In genomic region chr1:136345454-136346372, GRCm38 (mm10) we compare ENCODE assay signal across 8 mouse cellular contexts. TPM values are rescaled to one million over a fixed set of nuclear protein-coding genes. Genes with fewer than 3 reads are reported as not detected.
A peak's percentile ranks its signal among the peaks of the same experiment; 100 is the strongest.
DNase-seq lines count a peak whose midpoint lies in the region; ATAC-seq and TF ChIP-seq lines count a peak whose summit lies in the region.

Gene Camsap2, minus strand, starts transcription at chr1:136346104.

- no peaks in the 10 kb centered on the region for H3K9me3 ChIP-seq in embryonic facial prominence, embryonic 15.5 days (replicated peaks)
- no peaks in the 10 kb centered on the region for H3K9me3 ChIP-seq in kidney, embryonic 14.5 days (ENCODE audit: control insufficient read depth, low read length)
- no peaks in the 10 kb centered on the region for H3K9me3 ChIP-seq in limb, embryonic 15.5 days
- H3K9me3 ChIP-seq in midbrain, postnatal 0 days (ENCODE audit: low read length), result no peaks in the 10 kb centered on the region

- no peak for TF ChIP-seq POLR2A in bone marrow macrophage, adult 2 months (IDR thresholded peaks at IDR 0.05; ENCODE audit: borderline replicate concordance, low read depth, low read length)

- H3K27ac ChIP-seq in bone marrow macrophage, adult 2 months (ENCODE audit: insufficient read depth, low read depth, low read length), result peak within 1 kb of the TSS; percentile 80
- peak within 1 kb of the TSS; percentile 98 for H3K27ac ChIP-seq in embryonic facial prominence, embryonic 15.5 days (replicated peaks)
- peak within 1 kb of the TSS; percentile 92 for H3K27ac ChIP-seq in kidney, embryonic 14.5 days (ENCODE audit: low read depth, low read length)
- peak within 1 kb of the TSS; percentile 98 for H3K27ac ChIP-seq in limb, embryonic 15.5 days
- peak within 1 kb of the TSS; percentile 97 for H3K27ac ChIP-seq in midbrain, postnatal 0 days (ENCODE audit: low read depth, low read length)

- H3K4me2 ChIP-seq in embryonic facial prominence, embryonic 15.5 days (replicated peaks), result peak within 1 kb of the TSS; percentile 91
- H3K4me2 ChIP-seq in kidney, embryonic 14.5 days (replicated peaks; ENCODE audit: low read depth, low read length), result peak within 1 kb of the TSS; percentile 71
- H3K4me2 ChIP-seq in limb, embryonic 15.5 days, result peak within 1 kb of the TSS; percentile 91
- peak within 1 kb of the TSS; percentile 86 for H3K4me2 ChIP-seq in midbrain, postnatal 0 days (ENCODE audit: low read depth, low read length, poor library complexity, severe bottlenecking)

- no peaks in the 10 kb centered on the region for H3K36me3 ChIP-seq in embryonic facial prominence, embryonic 15.5 days
- H3K36me3 ChIP-seq in kidney, embryonic 14.5 days (ENCODE audit: control insufficient read depth, insufficient read depth, low read length), result no peaks in the 10 kb centered on the region
- no peaks in the 10 kb centered on the region for H3K36me3 ChIP-seq in limb, embryonic 15.5 days
- no peaks in the 10 kb centered on the region for H3K36me3 ChIP-seq in midbrain, postnatal 0 days (ENCODE audit: insufficient read depth, low read length)

- peak within 1 kb of the TSS; percentile 91 for H3K9ac ChIP-seq in embryonic facial prominence, embryonic 15.5 days
- H3K9ac ChIP-seq in kidney, embryonic 14.5 days (ENCODE audit: low read depth, low read length), result peak within 1 kb of the TSS; percentile 92
- H3K9ac ChIP-seq in limb, embryonic 15.5 days, result peak within 1 kb of the TSS; percentile 96
- H3K9ac ChIP-seq in midbrain, postnatal 0 days (replicated peaks; ENCODE audit: low read length, poor library complexity, severe bottlenecking), result peak within 1 kb of the TSS; percentile 96

- H3K27me3 ChIP-seq in embryonic facial prominence, embryonic 15.5 days, result no peaks in the 10 kb centered on the region
- no peaks in the 10 kb centered on the region for H3K27me3 ChIP-seq in kidney, embryonic 14.5 days (ENCODE audit: control insufficient read depth, insufficient read depth, low read length)
- no peaks in the 10 kb centered on the region for H3K27me3 ChIP-seq in limb, embryonic 15.5 days
- no peaks in the 10 kb centered on the region for H3K27me3 ChIP-seq in midbrain, postnatal 0 days (ENCODE audit: insufficient read depth, low read length)

- peak; percentile 96 for ATAC-seq in embryonic facial prominence, embryonic 15.5 days (ENCODE audit: insufficient number of reproducible peaks, low FRiP score, low TSS enrichment, low read depth)
- ATAC-seq in kidney, embryonic 14.5 days (ENCODE audit: low FRiP score, low TSS enrichment), result peak; percentile 97
- ATAC-seq in limb, embryonic 15.5 days (ENCODE audit: insufficient number of reproducible peaks, low FRiP score, low TSS enrichment, low read depth), result peak; percentile 93
- peak; percentile 98 for ATAC-seq in midbrain, postnatal 0 days (ENCODE audit: low FRiP score)

- peaks cover 10% of the 10 kb centered on the region for H3K4me1 ChIP-seq in bone marrow macrophage, adult 2 months (ENCODE audit: control insufficient read depth, insufficient read depth, low read length)
- peaks cover 21% of the 10 kb centered on the region for H3K4me1 ChIP-seq in embryonic facial prominence, embryonic 15.5 days
- H3K4me1 ChIP-seq in kidney, embryonic 14.5 days (ENCODE audit: control insufficient read depth, insufficient read depth, low read length), result peaks cover 18% of the 10 kb centered on the region
- peaks cover 20% of the 10 kb centered on the region for H3K4me1 ChIP-seq in limb, embryonic 15.5 days
- H3K4me1 ChIP-seq in midbrain, postnatal 0 days (ENCODE audit: insufficient read depth, low read length), result peaks cover 5% of the 10 kb centered on the region; the same call in 1 of the 2 replicates

- under 1% methylated on average over 115 of the region's 121 CpGs for WGBS in embryonic facial prominence, embryonic 15.5 days
- under 1% methylated on average over 111 of the region's 121 CpGs for WGBS in kidney, embryonic 14.5 days
- WGBS in limb, embryonic 15.5 days, result under 1% methylated on average over 110 of the region's 121 CpGs
- under 1% methylated on average over 88 of the region's 121 CpGs for WGBS in midbrain, postnatal 0 days

- DNase-seq in B cell, adult 2 months, result peak; percentile 94
- peak; percentile 95 for DNase-seq in heart, adult 9 months (ENCODE audit: low spot score in 2 of 2)
- peak; percentile 96 for DNase-seq in midbrain, postnatal 0 days (ENCODE audit: low spot score)
- DNase-seq in spleen, postnatal 10 days (ENCODE audit: low spot score in 2 of 2), result peak; percentile 95 to 96

- H3K4me3 ChIP-seq in bone marrow macrophage, adult 2 months (ENCODE audit: insufficient read depth, low read length), result peak within 1 kb of the TSS; percentile 87
- peak within 1 kb of the TSS; percentile 94 for H3K4me3 ChIP-seq in embryonic facial prominence, embryonic 15.5 days (replicated peaks)
- H3K4me3 ChIP-seq in kidney, embryonic 14.5 days (ENCODE audit: low read length), result peak within 1 kb of the TSS; percentile 88
- H3K4me3 ChIP-seq in limb, embryonic 15.5 days, result peak within 1 kb of the TSS; percentile 94
- peak within 1 kb of the TSS; percentile 98 for H3K4me3 ChIP-seq in midbrain, postnatal 0 days (ENCODE audit: low read depth, low read length)

- TF ChIP-seq CTCF in bone marrow macrophage, adult 2 months (IDR thresholded peaks at IDR 0.05; ENCODE audit: low read depth, low read length), result no peak
- TF ChIP-seq CTCF in midbrain, postnatal 0 days (IDR thresholded peaks at IDR 0.05), result peak; percentile 33; the same call in 1 of the 2 replicates

RNA-seq across cellular contexts. Expression of gene Camsap2, which starts in this region (rescaled TPM):
- polyA plus RNA-seq in bone marrow macrophage, adult 2 months (2012; ENCODE audit: insufficient read depth, insufficient read length, missing spikeins), result 18.1 and 21.2 TPM in 2 replicates
- polyA plus RNA-seq in embryonic facial prominence, embryonic 15.5 days (2015; fragmentation: Nextera tagmentation; extraction: Ambion mirVana), result 11.2 and 12.4 TPM in 2 replicates
- 13.0 and 19.1 TPM in 2 replicates for polyA plus RNA-seq in kidney, embryonic 14.5 days (2014; fragmentation: Nextera tagmentation; extraction: Ambion mirVana)
- polyA plus RNA-seq in limb, embryonic 15.5 days (2015; fragmentation: Nextera tagmentation; extraction: Ambion mirVana), result 9.4 and 11.0 TPM in 2 replicates
- total RNA-seq in midbrain, postnatal 0 days (2014; rRNA removed), result 137 and 143 TPM in 2 replicates
- polyA plus RNA-seq in midbrain, postnatal 0 days (2015; fragmentation: Nextera tagmentation; extraction: Ambion mirVana), result 19.0 and 21.9 TPM in 2 replicates

Comparison
In these comparisons a context has a peak if more than half of its experiments do, and no peak if none do; other contexts are left out.
1. Peak in every context shown above with its lines: DNase-seq, ATAC-seq, H3K4me3 ChIP-seq and H3K27ac ChIP-seq.